Mouse (Mus musculus) testis, postnatal 10 days (tissue): Measurements from ENCODE around the gene Shb.
"Not testable (repeated sequence)": the region's sequence is repeated elsewhere in the genome, so short reads cannot be mapped to it uniquely, and the experiment has no call there.

ENCODE experiments used
- DNase-seq: peaks from one replicate; pipeline ENCODE4 v3.0.0; 2021; ENCODE audit warnings: low spot score

Shb gene

DNA sequence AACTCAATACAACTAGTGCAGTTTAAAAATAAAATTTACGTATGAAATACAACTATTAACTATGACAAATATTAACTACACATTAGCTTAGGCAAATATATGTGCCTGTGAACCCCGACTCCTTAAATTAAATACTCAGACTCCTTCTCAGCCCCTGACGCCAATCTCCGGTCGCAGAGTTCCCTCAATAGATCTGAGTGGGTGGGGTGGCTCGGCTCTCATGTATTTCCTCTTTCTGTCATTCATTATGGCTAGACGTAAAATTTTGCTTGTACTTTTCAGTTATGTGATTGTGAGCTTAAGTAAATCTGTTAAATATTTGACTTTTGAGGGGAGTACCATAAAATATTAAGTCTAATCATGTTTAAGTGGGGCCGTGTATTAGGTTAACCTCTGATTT, 139.3 kb downstream of the Shb start:
- DNase-seq = no peak

DNA sequence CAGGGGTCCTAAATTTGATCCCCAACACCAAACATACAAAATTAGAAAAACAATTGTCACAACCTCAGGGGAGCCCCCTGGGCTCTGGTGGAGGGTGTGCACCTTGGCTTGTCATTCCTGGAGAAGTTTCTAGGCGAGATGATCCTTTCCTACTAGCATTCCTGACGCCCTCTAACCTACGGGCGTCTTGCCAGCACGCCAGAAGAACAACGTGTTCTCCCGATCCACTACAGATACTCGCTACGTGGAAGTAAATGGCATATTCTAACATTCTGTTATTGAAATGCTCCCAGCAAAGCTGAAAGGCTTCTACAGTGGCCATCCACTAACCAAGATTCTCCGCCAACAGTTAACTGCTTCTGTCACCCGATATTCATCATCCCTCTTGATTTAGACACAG, 139.7 kb downstream of the Shb start:
- peak; percentile 71 for DNase-seq

DNA sequence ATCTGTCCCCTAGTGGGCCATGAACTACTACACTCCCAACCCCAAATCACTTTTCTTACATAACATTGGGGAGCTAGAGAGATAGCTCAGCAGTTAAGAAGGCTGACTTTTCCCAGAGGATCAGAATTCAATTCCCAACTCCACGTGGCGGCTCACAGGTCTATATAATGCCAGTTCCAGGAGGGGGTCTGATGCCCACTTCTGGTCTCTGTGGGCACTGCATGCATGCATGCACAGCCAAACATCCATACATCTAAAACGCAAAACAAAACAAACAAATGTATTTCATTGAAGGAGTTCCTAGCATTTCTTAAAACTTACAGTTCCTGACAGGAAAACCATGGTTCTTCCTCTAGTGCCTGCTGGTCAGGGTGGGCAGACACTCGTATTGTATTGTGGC, 140.2 kb downstream of the Shb start:
- DNase-seq = no peak

DNA sequence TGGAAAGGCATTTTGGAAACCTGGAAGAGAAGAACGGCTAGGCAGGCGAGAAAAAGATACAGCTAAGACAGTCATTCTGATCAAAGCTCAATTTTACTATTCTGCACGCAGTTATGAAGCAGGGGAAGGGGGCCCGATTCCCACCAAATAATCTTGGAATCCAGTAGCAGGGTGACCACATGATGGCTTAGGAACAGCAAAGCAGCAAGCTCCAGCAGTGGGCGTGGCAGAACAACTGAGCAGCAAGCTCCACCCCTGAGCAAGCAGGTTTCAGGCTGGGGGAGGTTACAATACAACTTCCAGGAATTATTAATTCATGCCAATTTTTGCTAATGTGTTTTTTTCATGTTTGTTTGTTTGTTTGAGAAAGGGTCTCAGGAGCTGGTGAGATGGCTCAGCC, 145.0 kb downstream of the Shb start:
- DNase-seq = not testable (repeated sequence)

DNA sequence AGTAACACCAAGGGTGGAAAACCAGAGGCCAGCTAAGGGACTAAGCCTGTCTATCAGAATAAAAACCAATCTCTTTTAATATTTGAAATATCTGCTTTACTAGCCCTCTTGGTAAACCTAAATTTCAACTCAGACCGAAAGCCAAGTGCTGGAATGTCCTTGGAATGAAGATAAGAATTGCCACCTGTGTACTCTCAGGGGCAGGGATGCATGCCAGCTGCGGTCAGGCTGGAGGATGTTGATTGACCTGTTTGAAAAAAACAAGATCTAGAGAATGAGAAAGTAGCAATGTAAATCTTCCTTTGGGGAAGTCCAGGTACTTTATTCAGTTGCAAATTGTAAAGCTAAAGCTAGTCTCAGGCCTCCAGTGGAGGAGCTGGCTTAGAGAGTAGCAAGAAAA, 150.1 kb downstream of the Shb start:
- not testable (repeated sequence) for DNase-seq

DNA sequence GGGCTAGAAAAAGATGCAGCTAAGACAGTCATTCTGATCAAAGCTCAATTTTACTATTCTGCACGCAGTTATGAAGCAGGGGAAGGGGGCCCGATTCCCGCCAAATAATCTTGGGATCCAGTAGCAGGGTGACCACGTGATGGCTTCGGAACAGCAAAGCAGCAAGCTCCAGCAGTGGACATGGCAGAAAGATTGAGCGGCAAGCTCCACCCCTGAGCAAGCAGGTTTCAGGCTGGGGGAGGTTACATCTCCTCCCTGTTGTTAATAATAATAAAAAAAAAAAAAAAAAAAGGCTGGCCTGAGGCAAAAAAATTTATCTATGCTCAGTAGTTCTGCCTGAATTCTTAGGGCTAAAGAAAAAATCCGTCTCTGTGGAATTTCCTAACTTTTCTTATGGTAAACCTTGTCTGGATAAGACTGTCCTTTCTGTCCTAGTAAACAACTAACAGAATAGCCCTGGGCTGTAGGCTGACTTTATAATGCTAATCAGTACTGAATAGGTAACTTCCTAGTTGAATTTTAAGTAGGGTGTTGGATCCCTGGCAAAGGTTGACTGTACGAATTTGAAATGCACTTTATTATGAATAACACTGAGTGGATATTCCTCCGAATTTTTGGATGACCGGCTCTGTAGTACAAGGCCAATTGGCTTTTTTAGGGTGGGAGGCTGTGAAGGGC, 151.2 kb downstream of the Shb start:
- not testable (repeated sequence) for DNase-seq

DNA sequence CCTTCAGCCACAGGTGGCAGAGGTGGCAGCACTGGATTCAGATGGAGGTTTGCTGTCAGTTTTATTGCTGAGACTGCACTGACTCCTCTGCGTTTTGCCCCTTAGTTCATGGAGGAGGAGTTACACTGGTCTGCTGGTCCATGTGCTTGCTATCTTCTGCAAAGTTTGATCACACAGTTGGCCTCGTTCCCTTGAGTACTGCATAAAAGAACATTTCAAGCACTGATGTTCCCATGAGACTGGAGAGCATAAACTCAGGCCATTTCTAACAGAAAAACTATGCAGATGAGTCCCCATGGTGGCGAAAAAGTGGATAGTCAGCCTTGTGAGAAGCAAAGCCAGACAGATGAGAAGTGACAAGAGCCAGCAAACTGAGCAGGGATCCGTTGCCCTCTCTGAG, 155.7 kb downstream of the Shb start:
- DNase-seq = no peak

DNA sequence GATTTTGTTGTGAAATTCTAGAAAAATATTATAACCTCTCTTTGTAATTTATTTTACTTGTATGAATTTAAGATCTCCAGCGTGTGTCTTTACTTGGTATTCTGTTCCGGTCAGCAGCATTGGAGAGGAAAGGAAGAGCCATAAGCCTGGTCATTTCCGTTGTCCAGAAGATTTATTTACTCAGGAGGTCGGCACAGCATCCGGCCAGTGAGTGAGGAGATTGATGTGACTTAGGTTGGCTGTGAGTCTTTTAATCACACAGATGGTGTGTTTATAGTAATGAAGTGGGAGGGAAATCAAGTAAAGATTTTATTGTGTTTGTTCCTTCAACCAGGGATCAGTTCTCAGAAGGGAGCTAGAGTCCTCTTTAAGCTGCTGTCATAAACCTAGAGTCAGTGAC, 157.4 kb downstream of the Shb start:
- DNase-seq = no peak
